Mouse (Mus musculus) small intestine, adult 2 months (tissue): ENCODE data around the gene Ccm2l. TPM values are rescaled to one million over a fixed set of nuclear protein-coding genes. Genes with fewer than 3 reads are reported as not detected.

Experiments
- H3K27ac ChIP-seq: fragments of 200-500 bp; 2 replicates; pipeline ENCODE4 v1.5.1; 2012; ENCODE audit warnings: low read depth, low read length, control low read depth, inconsistent platforms; ENCODE audit not compliant: insufficient read depth
- H3K27me3 ChIP-seq: fragments of 200-500 bp; 2 replicates; pipeline ENCODE4 v1.6.1; 2012; ENCODE audit warnings: mild to moderate bottlenecking, moderate library complexity, low read length, inconsistent platforms; ENCODE audit not compliant: control insufficient read depth, insufficient read depth
- H3K36me3 ChIP-seq: fragments of 200-500 bp; 2 replicates; pipeline ENCODE4 v1.6.1; 2012; ENCODE audit warnings: mild to moderate bottlenecking, low read length, control low read depth, inconsistent platforms; ENCODE audit not compliant: control insufficient read depth, insufficient read depth
- H3K4me1 ChIP-seq: fragments of 200-500 bp; 2 replicates; pipeline ENCODE4 v1.6.1; 2012; ENCODE audit warnings: low read length, inconsistent platforms, mixed read lengths; ENCODE audit not compliant: control insufficient read depth, insufficient read depth, insufficient read length
- H3K4me3 ChIP-seq: fragments of 200-500 bp; 2 replicates; pipeline ENCODE4 v1.5.1; 2012; ENCODE audit warnings: low read depth, mild to moderate bottlenecking, control low read depth, inconsistent platforms, low read length, moderate library complexity
- CTCF ChIP-seq: fragments of 200-500 bp; IDR thresholded peaks from 2 replicates; pipeline ENCODE4 v1.5.1; 2012; ENCODE audit warnings: low read depth, mild to moderate bottlenecking, control low read depth, inconsistent platforms, low read length, moderate library complexity, mixed read lengths; ENCODE audit not compliant: insufficient replicate concordance, insufficient read length; ENCODE audit errors: extremely low read depth
- POLR2A ChIP-seq: fragments of 200-500 bp; IDR thresholded peaks from 2 replicates; pipeline ENCODE4 v1.6.1; 2012; ENCODE audit warnings: low read depth, mild to moderate bottlenecking, control low read depth, inconsistent platforms, low read length, moderate library complexity
- WGBS: fragments of 180-500 bp; shearing (Covaris S2); methylation state at CpG from one replicate; pipeline ENCODE4 v1.1.7; 2018; 5-methylcytosine and 5-hydroxymethylcytosine counted together
- polyA plus RNA-seq: library from polyadenylated mRNA; depleted of rRNA; stranded (reverse); fragments of >200 nt; gene quantifications from 2 replicates; pipeline ENCODE4 v1.2.3, GENCODE M21; 2012; rRNA removed

Gene Ccm2l
- 6.9 and 9.2 TPM in 2 replicates for polyA plus RNA-seq

DNA sequence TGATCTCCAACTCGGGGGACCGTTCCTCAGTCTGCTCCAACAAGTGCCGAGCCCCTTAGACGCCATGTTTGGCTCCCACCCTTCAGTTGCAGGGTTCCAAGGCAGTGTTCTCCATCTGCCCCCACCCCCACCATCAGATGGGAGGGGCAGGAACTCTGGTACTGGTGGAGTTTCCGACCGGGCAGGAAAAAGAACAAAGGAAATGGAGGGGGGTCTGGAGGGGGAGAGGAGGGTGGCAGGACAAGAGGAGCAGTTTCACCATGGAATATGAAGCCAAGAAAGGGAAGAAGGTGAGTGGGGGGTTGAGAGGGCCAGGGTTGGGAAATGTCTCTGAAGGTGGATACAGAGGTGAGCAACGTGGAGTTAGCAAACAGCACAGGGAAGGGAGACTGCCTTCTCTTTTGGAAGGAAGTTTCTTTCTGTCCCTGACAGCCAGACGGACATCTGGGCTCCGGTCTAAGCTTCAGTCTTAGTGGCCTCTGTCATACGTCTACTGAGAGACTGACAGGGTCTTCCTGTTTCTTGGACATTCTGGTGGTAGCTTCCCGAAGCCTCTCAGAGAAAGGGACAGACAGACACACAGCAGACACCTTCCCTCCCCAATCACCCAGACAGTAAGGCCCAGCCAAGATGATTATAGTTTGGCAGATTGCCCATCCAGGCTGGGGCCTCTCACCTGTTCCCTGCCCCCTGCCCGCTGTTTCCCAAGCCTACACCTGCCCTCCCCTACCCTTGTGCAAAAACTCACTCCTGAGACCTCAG is at the start of gene Ccm2l:
Gene Ccm2l (plus strand): TSS at position 209 of the 762 bp plus-strand sequence.
- Histone ChIP-seq H3K4me3 (peak within 1 kb of the TSS; percentile 39), H3K4me1 (no peaks in the 10 kb centered on the region), H3K27ac (peak within 1 kb of the TSS; percentile 55), H3K27me3 (no peaks in the 10 kb centered on the region), H3K36me3 (no peaks in the 10 kb centered on the region)
- TF ChIP-seq POLR2A (no peak), CTCF (no peak)
- 29% methylated on average over 12 of the region's 12 CpGs for WGBS

DNA sequence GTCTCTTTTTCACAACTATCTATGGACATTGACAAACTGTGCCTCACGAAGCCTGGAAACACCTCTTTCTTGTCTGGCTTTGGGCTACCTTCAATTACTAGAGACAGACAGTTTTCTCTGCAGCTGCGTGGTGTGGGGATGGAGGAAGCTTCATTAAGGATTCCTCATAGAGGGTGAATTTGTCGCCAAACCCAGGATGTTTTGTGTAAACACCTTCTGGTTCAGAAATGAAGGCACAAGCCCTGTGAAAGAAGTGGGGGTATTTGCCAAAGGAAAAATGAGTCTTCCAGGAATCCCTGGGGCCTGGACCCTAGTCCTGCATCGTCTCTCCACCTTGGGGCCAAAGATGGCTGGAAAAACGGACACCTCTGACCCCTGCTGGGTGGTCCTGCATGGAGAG is 49.0 kb upstream of the Ccm2l start:
- Histone ChIP-seq H3K4me3 (no peak overlapping the region), H3K27ac (no peak overlapping the region), H3K36me3 (peaks cover 11% of the 10 kb centered on the region), H3K4me1 (no peaks in the 10 kb centered on the region; the same call in 1 of the 2 replicates), H3K27me3 (no peaks in the 10 kb centered on the region)
- WGBS = 39% methylated on average over 5 of the region's 5 CpGs
- TF ChIP-seq CTCF (no peak), POLR2A (no peak)

DNA sequence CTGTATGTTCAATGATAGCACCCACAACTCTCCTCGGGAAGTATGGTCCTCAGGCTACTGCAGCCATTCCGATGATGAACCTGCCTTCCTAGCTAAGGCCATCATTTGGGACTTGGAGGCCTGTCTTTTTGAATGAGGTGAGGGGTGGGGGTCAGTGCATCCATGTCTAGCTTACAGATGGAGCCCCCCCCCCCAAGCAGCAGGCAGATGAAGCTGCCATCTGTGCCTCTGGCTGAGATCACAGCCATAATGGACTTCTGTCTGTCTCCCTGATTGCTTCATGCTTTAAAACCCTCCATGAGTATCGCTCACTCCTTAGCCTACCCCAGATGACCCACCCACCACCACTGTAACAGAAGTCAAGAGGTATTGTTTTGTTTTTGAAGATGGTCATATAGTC is 46.4 kb upstream of the Ccm2l start:
- no peaks in the 10 kb centered on the region; the same call in 1 of the 2 replicates for H3K4me1 ChIP-seq
- H3K27me3 ChIP-seq = no peaks in the 10 kb centered on the region
- 80% methylated on average over 3 of the region's 3 CpGs for WGBS
- H3K36me3 ChIP-seq = no peaks in the 10 kb centered on the region
- no peak for TF ChIP-seq POLR2A
- TF ChIP-seq CTCF = no peak
- no peak overlapping the region for H3K27ac ChIP-seq
- H3K4me3 ChIP-seq = no peak overlapping the region

DNA sequence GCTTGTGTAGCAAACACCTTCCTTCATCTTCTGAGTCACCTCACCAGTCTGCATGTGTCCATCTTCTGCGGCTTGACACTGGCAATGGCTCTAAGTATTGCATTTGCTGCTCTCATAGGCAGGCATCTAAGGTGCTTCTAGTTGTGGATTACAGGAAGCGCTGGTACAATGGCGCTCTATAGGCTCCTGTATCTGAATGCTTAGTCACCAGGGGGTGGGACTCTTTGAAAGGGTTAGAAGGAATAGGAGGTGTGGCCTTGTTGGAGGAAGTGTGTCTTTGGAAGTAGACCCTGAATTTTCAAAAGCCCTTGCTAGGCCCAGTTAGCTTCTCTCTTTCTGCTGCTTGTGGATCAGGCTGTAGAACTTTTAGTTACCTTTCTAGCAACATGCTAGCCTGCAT is 44.6 kb upstream of the Ccm2l start:
- Histone ChIP-seq H3K4me1 (no peaks in the 10 kb centered on the region), H3K4me3 (no peak overlapping the region), H3K27me3 (no peaks in the 10 kb centered on the region), H3K27ac (no peak overlapping the region), H3K36me3 (no peaks in the 10 kb centered on the region)
- TF ChIP-seq POLR2A (no peak), CTCF (no peak)
- WGBS = 75% methylated on average over 3 of the region's 3 CpGs

DNA sequence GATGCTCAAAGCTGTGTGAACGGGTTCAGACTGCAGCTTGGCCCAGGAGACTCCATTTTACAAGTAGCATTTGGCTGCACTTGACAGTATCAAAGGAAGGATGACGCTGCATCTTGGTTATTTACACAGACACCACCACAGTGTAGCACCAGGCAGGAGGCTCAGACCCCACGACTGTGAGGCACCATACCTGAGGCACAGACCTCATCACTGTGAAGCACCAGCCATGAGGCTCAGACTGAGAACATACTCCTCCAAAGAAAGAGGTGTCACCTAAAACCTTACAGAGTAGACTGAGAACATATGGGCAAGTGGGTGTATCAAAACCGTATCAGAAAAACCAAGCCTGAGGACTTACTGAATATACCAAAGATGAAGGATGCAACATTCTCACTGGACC is 42.9 kb upstream of the Ccm2l start:
- Histone ChIP-seq H3K4me3 (no peak overlapping the region), H3K36me3 (no peaks in the 10 kb centered on the region), H3K4me1 (no peaks in the 10 kb centered on the region), H3K27me3 (no peaks in the 10 kb centered on the region), H3K27ac (no peak overlapping the region)
- no peak for TF ChIP-seq POLR2A
- 48% methylated on average over 4 of the region's 4 CpGs for WGBS

DNA sequence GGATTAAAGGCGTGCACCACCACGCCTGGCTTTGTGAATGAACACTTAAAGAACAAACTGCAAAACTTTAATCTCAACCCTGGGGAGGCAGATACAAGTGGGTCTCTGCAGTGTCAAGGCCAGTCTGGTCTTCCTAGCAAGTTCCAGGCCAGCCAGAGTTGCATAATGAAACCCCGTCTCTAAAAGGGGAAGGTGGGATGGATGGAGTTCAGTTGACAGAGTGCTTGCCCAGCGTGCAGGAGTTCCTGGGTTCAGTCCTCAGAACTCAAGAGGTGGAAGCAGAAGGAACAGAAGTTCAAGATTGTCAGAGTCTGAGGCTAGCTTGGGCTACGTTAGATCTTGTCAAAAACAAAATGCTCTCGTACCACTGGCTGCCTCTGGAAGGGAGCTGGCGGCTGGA is 39.7 kb upstream of the Ccm2l start:
- 71% methylated on average over 7 of the region's 7 CpGs for whole genome bisulfite sequencing
- no peaks in the 10 kb centered on the region; the same call in 1 of the 2 replicates for H3K27me3 ChIP-seq
- no peak overlapping the region for H3K27ac ChIP-seq
- no peaks in the 10 kb centered on the region for H3K4me1 ChIP-seq
- H3K36me3 ChIP-seq = no peaks in the 10 kb centered on the region
- H3K4me3 ChIP-seq = no peak overlapping the region
- TF ChIP-seq POLR2A (no peak), CTCF (no peak)

DNA sequence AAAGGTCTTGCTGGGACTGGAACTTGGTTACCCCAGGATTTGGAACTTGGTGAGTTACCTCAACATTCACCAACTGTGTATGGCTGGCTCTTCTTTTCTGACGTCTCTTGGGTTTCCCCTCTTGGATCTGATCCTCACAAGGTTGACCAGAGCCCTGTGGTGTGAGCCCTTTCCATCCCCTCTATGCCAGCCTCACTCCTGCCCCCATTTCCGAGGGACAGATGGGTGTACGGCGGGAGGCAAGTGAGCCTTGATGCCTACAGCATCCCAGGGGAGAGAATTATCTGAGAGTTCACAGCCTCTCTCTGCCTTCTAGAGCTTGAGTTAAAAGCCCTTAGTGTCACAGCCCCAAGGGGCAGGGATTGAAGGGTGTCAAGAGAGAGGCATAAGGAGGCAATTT is 38.3 kb upstream of the Ccm2l start:
- H3K4me1 ChIP-seq = peaks cover 2% of the 10 kb centered on the region; the same call in 1 of the 2 replicates
- TF ChIP-seq CTCF = no peak
- no peak for TF ChIP-seq POLR2A
- no peak overlapping the region for H3K27ac ChIP-seq
- peaks cover 14% of the 10 kb centered on the region for H3K27me3 ChIP-seq
- H3K4me3 ChIP-seq = no peak overlapping the region
- 62% methylated on average over 4 of the region's 4 CpGs for WGBS
- H3K36me3 ChIP-seq = no peaks in the 10 kb centered on the region

DNA sequence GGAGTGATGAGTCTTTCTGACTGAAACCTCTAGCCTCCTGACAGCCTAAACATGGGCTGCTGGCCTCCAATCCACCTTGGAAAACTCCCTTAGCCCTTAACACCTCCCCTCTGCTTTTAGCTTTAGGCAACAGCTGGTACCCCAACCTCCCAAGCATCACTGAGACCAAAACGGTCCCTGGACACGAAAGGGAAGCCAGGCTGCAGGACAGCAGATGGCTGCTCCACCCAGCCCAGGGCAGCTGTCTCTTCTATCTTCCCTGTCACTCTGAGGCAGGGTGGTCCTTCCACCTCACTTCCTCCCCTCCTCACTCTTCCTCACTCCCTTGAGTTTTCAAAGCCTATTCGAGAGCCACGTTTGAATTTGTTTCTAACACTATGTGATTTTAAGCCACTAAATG is 35.3 kb upstream of the Ccm2l start:
- Histone ChIP-seq H3K4me1 (peaks cover 2% of the 10 kb centered on the region; the same call in 1 of the 2 replicates), H3K27me3 (peaks cover 18% of the 10 kb centered on the region), H3K27ac (no peak overlapping the region), H3K4me3 (no peak overlapping the region), H3K36me3 (no peaks in the 10 kb centered on the region)
- 31% methylated on average over 4 of the region's 4 CpGs for WGBS
- TF ChIP-seq POLR2A = no peak
- TF ChIP-seq CTCF = no peak
